ENCODE assay signal across 24 mouse cellular contexts in genomic region chr19:6230411-6230810, GRCm38 (mm10). TPM values are rescaled to one million over a fixed set of nuclear protein-coding genes. Genes with fewer than 3 reads are reported as not detected.
A peak's percentile ranks its signal among the peaks of the same experiment; 100 is the strongest.
DNase-seq lines count a peak whose midpoint lies in the region; ATAC-seq lines count a peak whose summit lies in the region.
"Had no signal": no experiment of that assay in that cellular context is flagged by ENCODE, and none has a peak within 500 bp of the region (broad histone marks: within the 10 kb centered on the region; RNA-seq: fewer than 3 reads in every experiment).

No protein-coding gene starts in this region.

- peaks cover 16% of the 10 kb centered on the region for H3K4me1 ChIP-seq in hindbrain, embryonic 12.5 days
- peaks cover 30% of the 10 kb centered on the region for H3K4me1 ChIP-seq in hindbrain, embryonic 10.5 days (replicated peaks)

- no peaks in the 10 kb centered on the region for H3K27me3 ChIP-seq in hindbrain, embryonic 12.5 days
- no peaks in the 10 kb centered on the region for H3K27me3 ChIP-seq in hindbrain, embryonic 10.5 days (ENCODE audit: insufficient read depth, poor library complexity, severe bottlenecking)
- H3K27me3 ChIP-seq: limb, embryonic 15.5 days; midbrain, embryonic 15.5 days had no signal

- H3K4me3 ChIP-seq in hindbrain, embryonic 12.5 days, result no peak overlapping the region
- no peak overlapping the region for H3K4me3 ChIP-seq in hindbrain, embryonic 10.5 days
- H3K4me3 ChIP-seq: limb, embryonic 15.5 days; megakaryocyte, embryonic 14.5 days; midbrain, embryonic 15.5 days had no signal

- H3K9me3 ChIP-seq in hindbrain, embryonic 12.5 days (replicated peaks), result no peaks in the 10 kb centered on the region
- H3K9me3 ChIP-seq in hindbrain, embryonic 10.5 days, result no peaks in the 10 kb centered on the region
- H3K9me3 ChIP-seq: limb, embryonic 15.5 days; megakaryocyte, embryonic 14.5 days; midbrain, embryonic 15.5 days had no signal

- no peak for ATAC-seq in cerebellum, adult (ENCODE audit: insufficient number of reproducible peaks, low FRiP score, low TSS enrichment)
- no peak for ATAC-seq in hindbrain, embryonic 12.5 days (ENCODE audit: low FRiP score)
- ATAC-seq: forebrain, embryonic 14.5 days; midbrain, embryonic 15.5 days had no signal

- no peak overlapping the region for H3K4me2 ChIP-seq in hindbrain, embryonic 12.5 days (replicated peaks)
- H3K4me2 ChIP-seq: limb, embryonic 15.5 days; midbrain, embryonic 15.5 days had no signal

- peak; percentile 59 for DNase-seq in cerebellum, adult 11-12 months
- no peak for DNase-seq in hindbrain, embryonic 10.5 days (ENCODE audit: low spot score)
- peak; percentile 87 to 88 for DNase-seq in adrenal gland, postnatal 36 days
- DNase-seq in gastrocnemius, adult 8-10 months (ENCODE audit: low spot score in 2 of 2), result peak; percentile 29 to 41
- no peak for DNase-seq in right cerebral cortex, adult 2 months (ENCODE audit: low spot score in 2 of 2)
- DNase-seq in embryo, embryonic 10 days (ENCODE audit: low spot score), result no peak
- DNase-seq: kidney, adult 8-10 months; kidney, postnatal 36 days; lung, postnatal 10 days; right cerebral cortex, postnatal 14 days; thymus, postnatal 25 days had no signal

- no peak overlapping the region for H3K27ac ChIP-seq in hindbrain, embryonic 12.5 days
- H3K27ac ChIP-seq in hindbrain, embryonic 10.5 days, result no peak overlapping the region
- H3K27ac ChIP-seq: limb, embryonic 15.5 days; midbrain, embryonic 15.5 days had no signal

- peaks cover 68% of the 10 kb centered on the region for H3K36me3 ChIP-seq in hindbrain, embryonic 12.5 days
- peaks cover 72% of the 10 kb centered on the region for H3K36me3 ChIP-seq in hindbrain, embryonic 10.5 days

- H3K9ac ChIP-seq in hindbrain, embryonic 12.5 days, result 0 out of 2 replicates have a peak overlapping the region, but pooled peaks have one; percentile 13
- H3K9ac ChIP-seq: limb, embryonic 15.5 days; midbrain, embryonic 15.5 days had no signal

- 88% methylated on average over 4 of the region's 4 CpGs for WGBS in hindbrain, embryonic 12.5 days
- 91% methylated on average over 4 of the region's 4 CpGs for WGBS in hindbrain, embryonic 10.5 days

RNA-seq across cellular contexts. Expression of gene Gpha2, which starts 4.2 kb away (rescaled TPM):
- polyA plus RNA-seq in hindbrain, embryonic 12.5 days (2016; fragmentation: Nextera tagmentation; extraction: Ambion mirVana), result 1.4 and 1.5 TPM in 2 replicates
- 0.57 TPM in 1 of 2 replicates, not detected in the other for polyA plus RNA-seq in hindbrain, embryonic 10.5 days (2016; fragmentation: Nextera tagmentation; extraction: Ambion mirVana)
- total RNA-seq in adrenal gland, postnatal 36 days (2021), result 10 to 100 TPM; 25.5 to 27.9 TPM
- not detected for total RNA-seq in gastrocnemius, adult 8-10 months (2022)
- total RNA-seq: layer of hippocampus, postnatal 10 days; left cerebral cortex, postnatal 14 days; MEL had no signal
- polyA plus RNA-seq: forebrain, embryonic 14.5 days; heart, embryonic 14.5 days; liver, embryonic 16.5 days; midbrain, embryonic 15.5 days had no signal

RNA-seq across cellular contexts. Expression of gene Ppp2r5b, which starts 5.3 kb away (rescaled TPM):
- polyA plus RNA-seq in hindbrain, embryonic 12.5 days (2016; fragmentation: Nextera tagmentation; extraction: Ambion mirVana), result 66.3 and 72.2 TPM in 2 replicates
- polyA plus RNA-seq in hindbrain, embryonic 10.5 days (2016; fragmentation: Nextera tagmentation; extraction: Ambion mirVana), result 37.8 and 53.8 TPM in 2 replicates
- 100 to 1,000 TPM in 1 of 2 experiments, 10 to 100 TPM in 1; 83.5 to 129 TPM for total RNA-seq in adrenal gland, postnatal 36 days (2021)
- total RNA-seq in gastrocnemius, adult 8-10 months (2022), result 10 to 100 TPM; 34.2 to 39.2 (median 36.4) TPM

RNA-seq across cellular contexts. Expression of gene Atg2a, which starts 11.1 kb away (rescaled TPM):
- polyA plus RNA-seq in hindbrain, embryonic 12.5 days (2016; fragmentation: Nextera tagmentation; extraction: Ambion mirVana), result 14.7 and 15.4 TPM in 2 replicates
- 10.3 and 14.9 TPM in 2 replicates for polyA plus RNA-seq in hindbrain, embryonic 10.5 days (2016; fragmentation: Nextera tagmentation; extraction: Ambion mirVana)
- total RNA-seq in adrenal gland, postnatal 36 days (2021), result 10 to 100 TPM; 30.7 to 33.3 TPM
- total RNA-seq in gastrocnemius, adult 8-10 months (2022), result 10 to 100 TPM; 16.5 to 18.9 (median 18.6) TPM

RNA-seq across cellular contexts. Expression of gene Ehd1, which starts 46.1 kb away (rescaled TPM):
- polyA plus RNA-seq in hindbrain, embryonic 12.5 days (2016; fragmentation: Nextera tagmentation; extraction: Ambion mirVana), result 90.8 and 92.7 TPM in 2 replicates
- 87.8 and 103 TPM in 2 replicates for polyA plus RNA-seq in hindbrain, embryonic 10.5 days (2016; fragmentation: Nextera tagmentation; extraction: Ambion mirVana)
- total RNA-seq in adrenal gland, postnatal 36 days (2021), result 100 to 1,000 TPM; 119 to 188 TPM
- 10 to 100 TPM; 24.1 to 29.2 (median 26.5) TPM for total RNA-seq in gastrocnemius, adult 8-10 months (2022)

RNA-seq across cellular contexts. Expression of gene Majin, which starts 46.2 kb away (rescaled TPM):
- not detected in 2 replicates for polyA plus RNA-seq in hindbrain, embryonic 12.5 days (2016; fragmentation: Nextera tagmentation; extraction: Ambion mirVana)
- polyA plus RNA-seq in hindbrain, embryonic 10.5 days (2016; fragmentation: Nextera tagmentation; extraction: Ambion mirVana), result 0.12 TPM in 1 of 2 replicates, not detected in the other
- total RNA-seq in adrenal gland, postnatal 36 days (2021), result 1 to 10 TPM; 1.7 TPM
- not detected for total RNA-seq in gastrocnemius, adult 8-10 months (2022)
- total RNA-seq: hematopoietic stem cell, adult 5-6 weeks; layer of hippocampus, postnatal 10 days; MEL had no signal
- polyA plus RNA-seq: forebrain, embryonic 14.5 days; heart, embryonic 14.5 days; limb, embryonic 15.5 days; liver, embryonic 16.5 days; midbrain, embryonic 15.5 days; stomach, embryonic 16.5 days had no signal

Comparison
In these comparisons a context has a peak if more than half of its experiments do, and no peak if none do; other contexts are left out.
1. DNase-seq: peak in cerebellum, adult 11-12 months (single experiment), adrenal gland, postnatal 36 days (2 of 2) and gastrocnemius, adult 8-10 months (2 of 2); none in hindbrain, embryonic 10.5 days (single experiment), right cerebral cortex, adult 2 months (0 of 2) and embryo, embryonic 10 days (single experiment).
2. RNA of gene Gpha2, which starts 4.2 kb away (total RNA-seq): 25.5 to 27.9 TPM in adrenal gland, postnatal 36 days; not detected in gastrocnemius, adult 8-10 months; every median in the first group is over 10 times any median in the second.